Mouse (Mus musculus): ENCODE results near the gene Sel1l. TPM values are rescaled to one million over a fixed set of nuclear protein-coding genes. Genes with fewer than 3 reads are reported as not detected.

The Sel1l gene
- polyA plus RNA-seq (2016; fragmentation: Nextera tagmentation; extraction: Ambion mirVana): 50.2 and 61.9 TPM in 2 replicates

DNA sequence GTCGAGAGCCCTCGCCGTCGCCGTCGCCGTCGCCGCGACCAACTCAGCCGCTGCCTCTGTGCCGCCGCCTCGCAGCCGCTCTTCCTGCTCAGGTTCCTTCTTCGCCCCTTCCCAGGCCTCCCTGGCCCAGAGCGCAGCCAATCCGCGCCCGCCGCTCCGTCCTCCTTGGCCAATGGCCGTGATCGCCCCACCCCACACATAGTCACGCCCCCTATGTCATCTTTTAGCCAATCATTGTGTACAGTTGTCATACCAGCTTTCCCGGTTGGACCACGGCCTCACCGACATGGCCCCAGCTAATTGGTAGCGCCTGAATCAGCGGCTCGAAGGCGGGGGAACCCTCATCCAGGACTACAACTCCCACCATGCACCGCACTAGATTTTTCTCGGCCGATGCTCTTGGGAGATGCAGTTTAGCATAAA lies at the start of gene Sel1l:
Gene Sel1l (minus strand): TSS at position 113 of the 423 bp plus-strand sequence.
- H3K36me3 ChIP-seq: peaks cover 3% of the 10 kb centered on the region; the same call in 1 of the 2 replicates
- under 1% methylated on average over 34 of the region's 35 CpGs for WGBS
- no peaks in the 10 kb centered on the region for H3K9me3 ChIP-seq (replicated peaks)
- DNase-seq (ENCODE audit: low spot score): peak; percentile 95
- H3K27ac ChIP-seq: peak within 1 kb of the TSS; percentile 88
- no peaks in the 10 kb centered on the region for H3K27me3 ChIP-seq (ENCODE audit: low read depth, poor library complexity, severe bottlenecking)
- peak within 1 kb of the TSS; percentile 84 for H3K4me3 ChIP-seq
- H3K4me1 ChIP-seq: peaks cover 15% of the 10 kb centered on the region

- Histone ChIP-seq H3K9me3 (replicated peaks) (no peaks in the 10 kb centered on the region), H3K4me1 (no peaks in the 10 kb centered on the region), H3K27ac (no peak overlapping the region), H3K36me3 (no peaks in the 10 kb centered on the region), H3K4me3 (no peak overlapping the region), H3K27me3 (ENCODE audit: low read depth, poor library complexity, severe bottlenecking) (no peaks in the 10 kb centered on the region)
- 85% methylated on average over 9 of the region's 9 CpGs for WGBS
- no peak for DNase-seq (ENCODE audit: low spot score)
Measured at GRCm38 (mm10) chr12:91892622-91893560, 43.9 kb upstream of the Sel1l start.

DNA sequence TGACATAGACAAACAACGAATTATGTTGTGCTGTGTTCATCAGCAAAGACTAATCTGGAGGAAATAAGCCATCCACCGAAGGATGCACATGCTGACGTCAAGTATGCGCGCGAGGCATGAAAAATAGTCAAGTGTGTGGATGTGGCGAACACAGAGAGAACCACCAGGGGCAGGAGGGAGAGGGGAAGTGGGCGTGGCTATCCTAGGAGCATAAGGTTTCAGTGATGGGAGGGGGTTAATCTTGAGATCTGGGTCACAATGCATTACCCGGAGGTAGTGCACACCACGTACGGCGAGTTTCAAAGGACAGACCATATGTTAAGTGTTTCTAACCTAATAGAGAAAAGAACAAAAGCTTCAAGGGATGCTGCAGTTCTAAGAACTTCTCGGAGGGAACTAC lies 31.5 kb upstream of the Sel1l start:
- WGBS: 81% methylated on average over 13 of the region's 13 CpGs
- H3K27me3 ChIP-seq (ENCODE audit: low read depth, poor library complexity, severe bottlenecking): no peaks in the 10 kb centered on the region

DNA sequence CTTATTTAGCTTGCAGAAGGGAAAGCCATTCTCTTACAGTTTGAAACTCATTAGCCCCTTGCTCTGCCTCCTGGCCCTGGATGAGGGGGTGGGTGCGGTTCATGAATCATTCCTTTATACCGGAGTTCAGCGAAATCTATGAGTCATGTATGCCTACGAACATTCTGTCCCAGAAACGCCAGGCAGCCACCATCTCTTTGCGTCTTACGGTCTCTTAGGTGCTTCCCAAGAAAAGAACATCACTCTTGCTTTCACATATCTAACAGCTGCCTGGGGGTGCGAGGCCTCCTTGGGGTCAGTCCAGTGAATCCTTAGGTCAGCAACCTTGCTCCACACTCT lies 29.9 kb upstream of the Sel1l start:
- H3K4me3 ChIP-seq: no peak overlapping the region
- peaks cover 15% of the 10 kb centered on the region for H3K4me1 ChIP-seq
- 83% methylated on average over 8 of the region's 8 CpGs for WGBS
- H3K27me3 ChIP-seq (ENCODE audit: low read depth, poor library complexity, severe bottlenecking): no peaks in the 10 kb centered on the region
- no peaks in the 10 kb centered on the region for H3K9me3 ChIP-seq (replicated peaks)
- no peak for DNase-seq (ENCODE audit: low spot score)
- H3K36me3 ChIP-seq: no peaks in the 10 kb centered on the region
- no peak overlapping the region for H3K27ac ChIP-seq

More for the DNA sequence above, 31.5 kb upstream of the Sel1l start:
- no peaks in the 10 kb centered on the region for H3K9me3 ChIP-seq (replicated peaks)
- no peak for DNase-seq (ENCODE audit: low spot score)
- H3K4me3 ChIP-seq: no peak overlapping the region
- H3K27ac ChIP-seq: no peak overlapping the region
- H3K36me3 ChIP-seq: no peaks in the 10 kb centered on the region
- peaks cover 15% of the 10 kb centered on the region for H3K4me1 ChIP-seq

DNA sequence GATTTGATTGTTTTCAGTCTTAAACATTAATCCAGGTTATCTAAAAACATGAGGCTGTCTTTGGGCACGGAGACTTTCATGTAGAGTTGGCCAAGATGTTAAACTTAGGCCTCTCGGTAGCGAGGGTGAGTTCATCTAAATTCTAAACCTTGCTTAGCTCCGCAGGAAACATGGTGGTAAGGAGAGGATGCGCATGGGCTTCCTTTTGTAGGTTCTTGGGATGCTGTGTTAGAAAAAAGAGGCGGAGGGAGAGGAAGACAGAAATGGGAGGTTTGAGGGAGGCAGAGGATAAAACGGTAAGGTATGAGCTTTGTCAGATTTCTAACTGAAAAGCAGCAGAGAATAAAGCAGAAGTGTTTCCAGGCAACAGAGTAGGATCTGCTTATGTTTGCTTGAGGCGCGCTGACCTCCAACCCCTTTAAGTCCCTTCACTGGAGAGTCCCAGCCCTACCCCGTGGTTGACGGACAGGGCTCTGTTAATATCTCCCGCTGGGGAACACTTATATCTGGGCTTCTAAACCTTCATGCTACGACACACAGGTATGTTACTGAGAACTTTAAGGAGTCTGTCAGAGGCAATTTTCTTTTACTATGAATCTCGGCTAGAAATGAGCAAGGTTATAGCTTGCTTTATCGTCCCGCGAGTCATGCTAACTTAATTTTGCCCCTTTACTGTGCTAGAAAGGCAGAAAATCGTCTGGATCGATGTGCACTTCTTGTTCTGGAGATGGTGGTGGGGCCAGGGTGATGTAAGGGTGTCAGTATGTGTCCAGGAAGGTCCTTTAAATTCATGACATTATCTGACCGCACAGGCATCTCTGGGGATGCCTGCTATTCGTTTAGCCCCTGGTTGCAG lies 29.3 kb upstream of the Sel1l start:
- peaks cover 15% of the 10 kb centered on the region for H3K4me1 ChIP-seq
- H3K4me3 ChIP-seq: no peak overlapping the region
- H3K27me3 ChIP-seq (ENCODE audit: low read depth, poor library complexity, severe bottlenecking): no peaks in the 10 kb centered on the region
- H3K9me3 ChIP-seq (replicated peaks): no peaks in the 10 kb centered on the region
- H3K27ac ChIP-seq: no peak overlapping the region
- H3K36me3 ChIP-seq: no peaks in the 10 kb centered on the region
- WGBS: 78% methylated on average over 21 of the region's 21 CpGs
- DNase-seq (ENCODE audit: low spot score): no peak

- peak; percentile 69 for DNase-seq (ENCODE audit: low spot score)
- H3K27ac ChIP-seq: no peak overlapping the region
- H3K9me3 ChIP-seq (replicated peaks): no peaks in the 10 kb centered on the region
- peaks cover 15% of the 10 kb centered on the region for H3K4me1 ChIP-seq
- H3K27me3 ChIP-seq (ENCODE audit: low read depth, poor library complexity, severe bottlenecking): no peaks in the 10 kb centered on the region
- no peaks in the 10 kb centered on the region for H3K36me3 ChIP-seq
- no peak overlapping the region for H3K4me3 ChIP-seq
- 40% methylated on average over 5 of the region's 5 CpGs for WGBS
Measured at GRCm38 (mm10) chr12:91877646-91878045, 28.7 kb upstream of the Sel1l start.

DNA sequence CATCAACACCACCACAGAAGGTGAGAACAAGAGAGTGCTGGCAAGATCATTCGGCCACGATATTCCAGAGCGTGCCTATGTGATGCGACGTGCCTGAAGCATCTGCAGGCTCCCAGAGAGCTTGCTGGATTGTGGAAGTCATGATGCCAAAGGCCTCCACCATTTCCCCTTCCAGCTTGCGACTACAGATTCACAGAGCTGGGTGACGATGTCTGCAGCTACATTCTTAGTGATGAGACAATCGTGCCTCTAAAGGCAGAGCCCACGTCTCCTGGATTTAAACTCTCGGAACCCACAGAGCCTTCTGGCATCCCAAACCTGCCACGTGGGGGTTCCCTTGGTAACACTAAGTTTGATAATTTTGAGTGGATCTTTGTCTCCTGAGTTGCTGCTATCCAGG lies 21.7 kb upstream of the Sel1l start:
- no peaks in the 10 kb centered on the region for H3K36me3 ChIP-seq
- no peak overlapping the region for H3K27ac ChIP-seq
- H3K4me1 ChIP-seq: no peaks in the 10 kb centered on the region
- H3K9me3 ChIP-seq (replicated peaks): no peaks in the 10 kb centered on the region
- no peak for DNase-seq (ENCODE audit: low spot score)
- H3K27me3 ChIP-seq (ENCODE audit: low read depth, poor library complexity, severe bottlenecking): no peaks in the 10 kb centered on the region
- no peak overlapping the region for H3K4me3 ChIP-seq
- WGBS: 92% methylated on average over 11 of the region's 11 CpGs

GRCm38 (mm10) chr12:91869352-91869751 lies 20.4 kb upstream of the Sel1l start:
- Histone ChIP-seq H3K4me1 (no peaks in the 10 kb centered on the region), H3K27me3 (ENCODE audit: low read depth, poor library complexity, severe bottlenecking) (no peaks in the 10 kb centered on the region), H3K9me3 (replicated peaks) (no peaks in the 10 kb centered on the region), H3K36me3 (no peaks in the 10 kb centered on the region), H3K27ac (no peak overlapping the region), H3K4me3 (no peak overlapping the region)
- DNase-seq (ENCODE audit: low spot score): no peak
- WGBS: 70% methylated on average over 4 of the region's 4 CpGs

DNA sequence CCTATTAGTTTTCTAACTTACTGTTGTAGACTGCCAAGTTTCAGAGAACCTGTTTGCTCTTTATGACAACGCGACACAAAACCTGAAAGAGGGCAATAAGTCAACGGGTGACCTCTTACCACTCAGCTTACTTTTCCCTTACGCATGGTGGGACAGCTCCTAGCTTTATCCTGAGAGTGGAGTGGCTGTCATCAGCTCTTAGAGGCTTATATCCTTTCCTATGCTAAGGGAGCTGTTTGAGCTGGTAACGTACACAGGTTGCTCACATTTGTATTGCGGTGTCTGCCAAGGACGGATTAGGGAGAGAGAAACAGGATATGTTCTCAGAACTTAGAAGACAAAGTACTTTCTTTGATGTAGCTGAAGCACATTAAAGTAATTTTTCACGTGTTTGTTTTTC lies 5.4 kb upstream of the Sel1l start:
- no peak for DNase-seq (ENCODE audit: low spot score)
- no peaks in the 10 kb centered on the region for H3K36me3 ChIP-seq
- no peak overlapping the region for H3K27ac ChIP-seq
- H3K27me3 ChIP-seq (ENCODE audit: low read depth, poor library complexity, severe bottlenecking): no peaks in the 10 kb centered on the region
- no peaks in the 10 kb centered on the region for H3K9me3 ChIP-seq (replicated peaks)
- H3K4me3 ChIP-seq: no peak overlapping the region
- 68% methylated on average over 8 of the region's 8 CpGs for WGBS
- no peaks in the 10 kb centered on the region for H3K4me1 ChIP-seq

GRCm38 (mm10) chr12:91848394-91849044 lies 438 bp downstream of the Sel1l start:
- Histone ChIP-seq H3K36me3 (peaks cover 6% of the 10 kb centered on the region), H3K4me1 (peaks cover 15% of the 10 kb centered on the region), H3K9me3 (replicated peaks) (no peaks in the 10 kb centered on the region), H3K4me3 (peak overlapping the region; percentile 84), H3K27ac (peak overlapping the region; percentile 88), H3K27me3 (ENCODE audit: low read depth, poor library complexity, severe bottlenecking) (no peaks in the 10 kb centered on the region)
- WGBS: 3% methylated on average over 33 of the region's 33 CpGs
- DNase-seq (ENCODE audit: low spot score): no peak

GRCm38 (mm10) chr12:91846038-91846437 lies 2.9 kb downstream of the Sel1l start:
- peaks cover 15% of the 10 kb centered on the region for H3K4me1 ChIP-seq
- H3K9me3 ChIP-seq (replicated peaks): no peaks in the 10 kb centered on the region
- WGBS: 91% methylated on average over 6 of the region's 6 CpGs
- DNase-seq (ENCODE audit: low spot score): no peak
- no peaks in the 10 kb centered on the region for H3K27me3 ChIP-seq (ENCODE audit: low read depth, poor library complexity, severe bottlenecking)
- H3K36me3 ChIP-seq: peaks cover 20% of the 10 kb centered on the region
- no peak overlapping the region for H3K27ac ChIP-seq
- no peak overlapping the region for H3K4me3 ChIP-seq

GRCm38 (mm10) chr12:91845393-91845792 lies 3.6 kb downstream of the Sel1l start:
- H3K27me3 ChIP-seq (ENCODE audit: low read depth, poor library complexity, severe bottlenecking): no peaks in the 10 kb centered on the region
- no peaks in the 10 kb centered on the region for H3K9me3 ChIP-seq (replicated peaks)
- peaks cover 26% of the 10 kb centered on the region for H3K36me3 ChIP-seq
- no peak for DNase-seq (ENCODE audit: low spot score)
- H3K4me3 ChIP-seq: no peak overlapping the region
- H3K4me1 ChIP-seq: peaks cover 15% of the 10 kb centered on the region
- WGBS: 97% methylated on average over 9 of the region's 9 CpGs
- no peak overlapping the region for H3K27ac ChIP-seq

Measured in limb, embryonic 10.5 days (tissue).